Comparison of ENCODE assay signal across 8 mouse cellular contexts in the genomic region with DNA sequence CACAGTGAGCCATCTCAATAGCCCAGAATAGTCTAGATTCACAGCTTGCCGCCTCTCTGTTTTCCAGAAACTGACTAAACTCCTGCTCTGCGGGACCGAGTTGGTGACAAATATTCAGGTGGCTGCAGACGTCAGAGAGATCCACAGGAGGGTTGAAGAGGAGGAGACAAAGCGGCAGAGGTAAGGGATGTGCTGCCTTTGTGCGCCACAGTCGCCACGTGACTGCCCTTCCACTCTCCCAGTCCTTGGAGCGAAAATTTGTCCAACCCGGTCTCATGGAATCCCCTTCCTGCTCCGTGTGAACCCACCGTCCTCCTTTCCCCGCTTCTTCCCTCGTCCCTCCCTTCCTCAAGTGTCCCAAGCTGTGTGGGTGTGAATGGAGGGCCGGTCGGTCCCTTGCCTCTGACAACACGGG.
DNase-seq lines count a peak whose midpoint lies in the region; ATAC-seq lines count a peak whose summit lies in the region.

No protein-coding gene starts in this region.

- no peak for ATAC-seq in erythroid progenitor cell, adult 5-6 weeks (replicated peaks; ENCODE audit: low FRiP score, poor library complexity, severe bottlenecking)

- peak; percentile 25 for DNase-seq in embryo, embryonic 11 days
- DNase-seq in embryo, embryonic 10.5 days (ENCODE audit: low spot score): no peak
- peak; percentile 59 for DNase-seq in right cerebral cortex, postnatal 25 days
- DNase-seq in right cerebral cortex, postnatal 14 days: no peak
- DNase-seq in left cerebral cortex, adult 8-10 months (ENCODE audit: low spot score in 2 of 2): peak; percentile 25 to 71
- peak; percentile 6 for DNase-seq in retina, embryonic 14.5 days (ENCODE audit: low spot score)
- DNase-seq in urinary bladder, adult 2 months (ENCODE audit: low spot score): no peak

Comparison
In these comparisons a context has a peak if more than half of its experiments do, and no peak if none do; other contexts are left out.
1. DNase-seq: peak in embryo, embryonic 11 days (single experiment), right cerebral cortex, postnatal 25 days (single experiment), left cerebral cortex, adult 8-10 months (2 of 2) and retina, embryonic 14.5 days (single experiment); none in embryo, embryonic 10.5 days (single experiment), right cerebral cortex, postnatal 14 days (single experiment) and urinary bladder, adult 2 months (single experiment).